Mouse (Mus musculus): ENCODE measurements around the gene Depdc1b.

GRCm38 (mm10) chr13:108335257-108336003 is 19.3 kb downstream of the Depdc1b start:
- TF ChIP-seq POLR2A (IDR thresholded peaks at IDR 0.05; ENCODE audit: insufficient read length, low read depth) (no peak), MAX (IDR thresholded peaks at IDR 0.05; ENCODE audit: low read depth) (no peak), SRF (IDR thresholded peaks at IDR 0.05; ENCODE audit: control insufficient read depth, insufficient read length, low read depth) (no peak), USF1 (IDR thresholded peaks at IDR 0.05; ENCODE audit: low read depth) (no peak), POLR2AphosphoS2 (IDR thresholded peaks at IDR 0.05; ENCODE audit: insufficient read length, low read depth) (no peak), E2F4 (IDR thresholded peaks at IDR 0.05; ENCODE audit: insufficient read depth) (no peak), TCF12 (IDR thresholded peaks at IDR 0.05; ENCODE audit: insufficient read depth, poor library complexity, severe bottlenecking) (no peak), MYOG (IDR thresholded peaks at IDR 0.05; ENCODE audit: control insufficient read depth in 1 of 3, insufficient read depth in 1 of 3, insufficient read length in 2 of 3, low read depth in 2 of 3) (no peak), CEBPB (IDR thresholded peaks at IDR 0.05; ENCODE audit: insufficient read depth, poor library complexity, severe bottlenecking) (no peak), MYOD1 (IDR thresholded peaks at IDR 0.05; ENCODE audit: control insufficient read depth in 1 of 3, insufficient read length in 2 of 3, low read depth in 2 of 3) (no peak)

Measured in myocyte (in vitro differentiated cells).